Mouse (Mus musculus) erythroblast, adult 5-6 weeks (primary cell): ENCODE results near the gene Gm3667. TPM values are rescaled to one million over a fixed set of nuclear protein-coding genes. Genes with fewer than 3 reads are reported as not detected.
"Not testable (repeated sequence)": the region's sequence is repeated elsewhere in the genome, so short reads cannot be mapped to it uniquely, and the experiment has no call there.

ENCODE experiments used
- ATAC-seq: replicated peaks from 2 replicates; pipeline ENCODE4 v1.8.0; 2016; ENCODE audit warnings: moderate number of reproducible peaks, mild to moderate bottlenecking, moderate TSS enrichment, inconsistent platforms; ENCODE audit not compliant: poor library complexity, low FRiP score, severe bottlenecking
- total RNA-seq, 2 experiments: library from RNA; stranded (forward) in 1 of 2; stranded (reverse) in 1 of 2; fragments of 150-400 nt in 1 of 2; fragments of 200-764, 138-1000 nt in 1 of 2; gene quantifications; 2 replicates each; pipeline versions ENCODE4 v1.2.3 to v1.2.4; 2015 to 2017; ENCODE audit warnings: low replicate concordance in 2 of 2

The Gm3667 gene
- total RNA-seq (2015; ENCODE audit: low replicate concordance) (not detected in 2 replicates), total RNA-seq (2017; ENCODE audit: low replicate concordance) (not detected in 2 replicates)

DNA sequence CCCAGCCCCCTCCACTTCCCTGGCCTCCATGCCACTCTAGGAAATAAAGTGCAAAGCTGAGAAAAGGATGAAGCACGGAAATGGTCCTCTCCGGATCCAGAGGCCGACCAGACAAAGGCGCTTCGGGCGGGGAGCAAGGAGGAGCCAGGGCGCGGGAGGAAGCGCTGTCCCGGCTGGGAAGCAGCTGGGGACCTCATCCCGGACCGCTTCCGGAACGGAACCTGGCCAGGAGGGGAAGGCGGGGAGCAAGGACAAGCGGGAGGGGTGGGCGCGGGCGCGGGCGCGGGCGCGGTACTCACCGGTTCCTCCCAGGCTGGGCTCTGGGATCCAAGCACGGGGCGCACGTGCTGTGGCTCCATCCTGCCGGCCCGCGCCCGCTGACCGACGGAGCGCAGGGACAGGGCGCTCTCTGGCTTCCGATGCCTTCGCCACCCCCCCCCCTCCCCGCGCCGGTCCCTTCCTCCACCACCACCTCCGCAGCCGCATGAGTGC, at the start of gene Gm3667:
Gene Gm3667, minus strand, starts transcription at position 442 of the 492 bp plus-strand sequence.
- not testable (repeated sequence) for ATAC-seq

- not testable (repeated sequence) for ATAC-seq
Observed at GRCm38 (mm10) chr14:6899881-6900280, 10.1 kb upstream of the Gm3667 start.

- not testable (repeated sequence) for ATAC-seq
Observed at GRCm38 (mm10) chr14:6888811-6889210, 951 bp downstream of the Gm3667 start.

DNA sequence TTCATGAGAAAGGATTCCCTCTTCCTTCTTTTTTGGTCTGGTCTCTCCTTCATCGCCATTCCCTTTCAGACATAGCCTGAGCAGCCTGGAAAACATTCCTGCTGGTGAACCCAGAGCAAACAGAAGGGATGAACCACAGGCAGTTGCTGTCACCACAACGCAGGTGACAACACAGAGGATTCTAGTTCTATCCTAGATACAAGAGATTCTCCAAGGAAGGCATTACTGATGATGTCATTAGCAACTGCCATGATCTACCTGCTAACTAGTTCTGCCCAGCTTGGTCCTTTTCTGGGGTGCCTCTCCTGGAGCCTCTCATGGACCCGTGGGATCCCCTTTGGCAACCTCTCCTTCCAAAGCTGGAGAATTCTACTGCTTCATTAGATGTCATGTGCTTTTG, 49.6 kb downstream of the Gm3667 start, which contains the start of gene Gm3642:
Gene Gm3642, minus strand, starts transcription at position 101 of the 400 bp plus-strand sequence.
- not testable (repeated sequence) for ATAC-seq

DNA sequence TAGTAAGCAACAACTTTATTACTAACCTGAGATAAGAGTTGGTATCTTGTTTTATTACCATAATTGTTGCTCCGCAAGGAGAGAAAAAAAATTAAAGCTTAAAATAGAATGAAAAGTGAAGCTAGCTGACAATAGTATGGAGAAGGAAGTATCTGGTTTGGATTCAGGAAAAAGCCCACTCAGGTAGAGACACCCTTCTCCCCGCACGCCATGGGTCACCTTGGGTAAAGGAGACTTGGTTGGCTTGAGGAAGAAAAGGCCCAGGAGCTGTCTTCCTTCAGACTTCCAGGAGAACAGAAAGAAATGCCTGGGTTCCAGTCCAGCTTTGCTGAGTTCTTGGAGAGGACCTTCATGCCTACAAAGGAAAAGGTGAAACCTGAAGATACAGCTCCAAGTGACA, 66.5 kb downstream of the Gm3667 start:
- not testable (repeated sequence) for ATAC-seq

Other genes starting within 250 kb of the Gm3667 start
- gene Gm10251, start 205.8 kb downstream of the Gm3667 start, total RNA-seq (2015; ENCODE audit: low replicate concordance), result not detected in 2 replicates
- gene Gm10251, start 205.8 kb downstream of the Gm3667 start, total RNA-seq (2017; ENCODE audit: low replicate concordance), result not detected in 2 replicates
- not detected in 2 replicates for gene Gm8050, start 169.7 kb downstream of the Gm3667 start, total RNA-seq (2015; ENCODE audit: low replicate concordance)
- not detected in 2 replicates for gene Gm8050, start 169.7 kb downstream of the Gm3667 start, total RNA-seq (2017; ENCODE audit: low replicate concordance)
- gene Gm3636, start 147.6 kb downstream of the Gm3667 start, total RNA-seq (2015; ENCODE audit: low replicate concordance), result not detected in 2 replicates
- not detected in 2 replicates for gene Gm3636, start 147.6 kb downstream of the Gm3667 start, total RNA-seq (2017; ENCODE audit: low replicate concordance)
- not detected in 2 replicates for gene Gm8362, start 115.6 kb downstream of the Gm3667 start, total RNA-seq (2015; ENCODE audit: low replicate concordance)
- gene Gm8362, start 115.6 kb downstream of the Gm3667 start, total RNA-seq (2017; ENCODE audit: low replicate concordance), result not detected in 2 replicates
- not detected in 2 replicates for gene Gm3642, start 49.7 kb downstream of the Gm3667 start, total RNA-seq (2015; ENCODE audit: low replicate concordance)
- gene Gm3642, start 49.7 kb downstream of the Gm3667 start, total RNA-seq (2017; ENCODE audit: low replicate concordance), result not detected in 2 replicates
- gene Gm6356, start 83.9 kb upstream of the Gm3667 start, total RNA-seq (2015; ENCODE audit: low replicate concordance), result not detected in 2 replicates
- not detected in 2 replicates for gene Gm6356, start 83.9 kb upstream of the Gm3667 start, total RNA-seq (2017; ENCODE audit: low replicate concordance)
- not detected in 2 replicates for gene Gm10406, start 137.5 kb upstream of the Gm3667 start, total RNA-seq (2015; ENCODE audit: low replicate concordance)
- gene Gm10406, start 137.5 kb upstream of the Gm3667 start, total RNA-seq (2017; ENCODE audit: low replicate concordance), result not detected in 2 replicates
- gene Gm3685, start 155.0 kb upstream of the Gm3667 start, total RNA-seq (2015; ENCODE audit: low replicate concordance), result not detected in 2 replicates
- not detected in 2 replicates for gene Gm3685, start 155.0 kb upstream of the Gm3667 start, total RNA-seq (2017; ENCODE audit: low replicate concordance)
- not detected in 2 replicates for gene Gm3696, start 210.7 kb upstream of the Gm3667 start, total RNA-seq (2015; ENCODE audit: low replicate concordance)
- gene Gm3696, start 210.7 kb upstream of the Gm3667 start, total RNA-seq (2017; ENCODE audit: low replicate concordance), result not detected in 2 replicates
- gene Gm6676, start 235.4 kb upstream of the Gm3667 start, total RNA-seq (2015; ENCODE audit: low replicate concordance), result not detected in 2 replicates
- not detected in 2 replicates for gene Gm6676, start 235.4 kb upstream of the Gm3667 start, total RNA-seq (2017; ENCODE audit: low replicate concordance)